Mouse (Mus musculus) testis, postnatal 14 days (tissue): ENCODE data around the gene Klhl21.
"Not testable (repeated sequence)": the region's sequence is repeated elsewhere in the genome, so short reads cannot be mapped to it uniquely, and the experiment has no call there.

Source experiments
- DNase-seq: peaks from one replicate; pipeline ENCODE4 v3.0.0; 2021; ENCODE audit warnings: low spot score

Gene Klhl21

GRCm38 (mm10) chr4:152021568-152022097 is 13.0 kb downstream of the Klhl21 start:
- no peak for DNase-seq

- no peak for DNase-seq
Observed at GRCm38 (mm10) chr4:152022506-152022905, 13.9 kb downstream of the Klhl21 start.

GRCm38 (mm10) chr4:152024525-152024924 is 15.9 kb downstream of the Klhl21 start:
- DNase-seq, result no peak

GRCm38 (mm10) chr4:152026751-152027508 is 18.3 kb downstream of the Klhl21 start:
- DNase-seq, result no peak

GRCm38 (mm10) chr4:152027524-152027923 is 18.9 kb downstream of the Klhl21 start, which contains the start of gene Zbtb48:
TSS of gene Zbtb48 (minus strand) at chr4:152027671.
- DNase-seq, result peak; percentile 96

GRCm38 (mm10) chr4:152028456-152028855 is 19.9 kb downstream of the Klhl21 start:
- no peak for DNase-seq

- no peak for DNase-seq
Observed at GRCm38 (mm10) chr4:152029087-152029486, 20.5 kb downstream of the Klhl21 start.

GRCm38 (mm10) chr4:152029997-152030396 is 21.4 kb downstream of the Klhl21 start:
- DNase-seq, result no peak

- no peak for DNase-seq
Observed at GRCm38 (mm10) chr4:152032922-152033321, 24.3 kb downstream of the Klhl21 start.

GRCm38 (mm10) chr4:152036464-152036863 is 27.9 kb downstream of the Klhl21 start:
- DNase-seq, result not testable (repeated sequence)

GRCm38 (mm10) chr4:152038225-152038984 is 29.8 kb downstream of the Klhl21 start, which contains the start of gene Tas1r1:
TSS of gene Tas1r1 (minus strand) at chr4:152038568.
- DNase-seq, result no peak

GRCm38 (mm10) chr4:152038985-152039830 is 30.6 kb downstream of the Klhl21 start, which contains the start of gene Nol9:
TSS of gene Nol9 (plus strand) at chr4:152039321.
- peak; percentile 92 for DNase-seq

GRCm38 (mm10) chr4:152039831-152040310 is 31.3 kb downstream of the Klhl21 start:
- no peak for DNase-seq

- DNase-seq, result no peak
Observed at GRCm38 (mm10) chr4:152041924-152042641, 33.5 kb downstream of the Klhl21 start.

GRCm38 (mm10) chr4:152043171-152043570 is 34.6 kb downstream of the Klhl21 start:
- no peak for DNase-seq

- no peak for DNase-seq
Observed at GRCm38 (mm10) chr4:152044609-152045008, 36.0 kb downstream of the Klhl21 start.

GRCm38 (mm10) chr4:152062390-152063110 is 53.9 kb downstream of the Klhl21 start:
- DNase-seq, result no peak

GRCm38 (mm10) chr4:152067280-152067679 is 58.7 kb downstream of the Klhl21 start:
- DNase-seq, result no peak
